Mouse (Mus musculus): ENCODE results near the gene Gfi1b.

Gfi1b gene

DNA sequence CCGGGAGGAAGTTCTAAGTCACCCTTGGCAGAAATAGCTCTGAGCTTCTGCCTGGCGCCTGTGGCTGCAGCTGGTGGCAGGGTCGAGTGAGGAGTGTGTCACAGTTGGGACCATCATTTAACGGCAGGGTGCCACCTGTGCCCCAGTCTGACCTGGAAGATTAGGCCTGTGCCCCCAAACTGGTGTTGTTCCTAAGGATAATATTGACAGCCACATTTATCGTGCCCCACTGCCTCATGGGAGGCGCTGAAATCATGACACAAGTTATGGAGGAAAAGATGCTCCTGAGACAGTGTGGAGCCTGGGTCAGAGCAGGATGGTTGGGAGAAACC, 22.2 kb downstream of the Gfi1b start:
- no peak for DNase-seq (ENCODE audit: low read depth, low spot score)

DNA sequence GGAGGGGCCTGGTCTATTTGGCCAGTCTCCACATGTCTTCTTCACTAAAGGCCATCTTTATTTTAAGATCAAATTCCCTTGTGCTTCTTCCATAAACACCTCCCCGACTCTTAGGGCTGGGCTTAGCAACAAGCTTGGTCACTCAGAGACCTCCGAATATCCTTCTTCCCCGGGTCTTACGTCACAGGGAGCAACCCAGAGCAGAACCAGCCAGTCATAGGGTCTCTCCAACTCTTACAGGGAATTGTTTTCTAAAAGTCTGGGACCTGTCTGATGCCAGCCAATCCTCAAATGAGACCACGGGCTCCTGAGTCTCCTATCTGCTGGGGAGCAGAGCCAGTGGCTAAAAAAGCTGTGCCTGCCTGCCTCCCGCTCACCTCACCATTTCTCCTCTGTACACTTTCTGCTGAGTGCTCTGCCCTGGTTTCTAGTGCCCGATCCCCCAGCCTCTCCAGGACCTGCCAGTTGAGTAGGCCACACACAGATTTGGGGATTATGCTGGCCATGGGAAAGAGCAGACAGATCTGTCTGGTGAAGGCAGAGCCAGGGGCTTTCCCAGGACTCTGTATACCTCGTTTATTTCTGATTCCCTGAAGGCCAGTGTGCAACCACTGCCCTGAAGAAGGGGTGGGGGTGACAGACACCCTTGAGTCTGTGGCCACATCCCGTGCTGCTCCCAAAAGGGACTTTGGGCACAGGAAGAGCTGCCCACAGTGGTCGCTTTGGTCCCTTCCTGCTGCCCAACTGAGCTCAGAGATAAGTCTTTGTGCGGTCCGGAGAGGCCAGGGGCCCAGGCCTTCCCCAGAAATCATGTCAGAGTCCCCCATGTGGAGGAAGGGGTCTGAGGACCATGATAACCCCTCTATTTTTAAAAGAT, 22.9 kb downstream of the Gfi1b start:
- DNase-seq (ENCODE audit: low read depth, low spot score) = no peak

GRCm38 (mm10) chr2:28597733-28598547, 23.8 kb downstream of the Gfi1b start:
- DNase-seq (ENCODE audit: low read depth, low spot score) = no peak

GRCm38 (mm10) chr2:28596998-28597397, 24.8 kb downstream of the Gfi1b start:
- DNase-seq (ENCODE audit: low read depth, low spot score) = peak; percentile 33

DNA sequence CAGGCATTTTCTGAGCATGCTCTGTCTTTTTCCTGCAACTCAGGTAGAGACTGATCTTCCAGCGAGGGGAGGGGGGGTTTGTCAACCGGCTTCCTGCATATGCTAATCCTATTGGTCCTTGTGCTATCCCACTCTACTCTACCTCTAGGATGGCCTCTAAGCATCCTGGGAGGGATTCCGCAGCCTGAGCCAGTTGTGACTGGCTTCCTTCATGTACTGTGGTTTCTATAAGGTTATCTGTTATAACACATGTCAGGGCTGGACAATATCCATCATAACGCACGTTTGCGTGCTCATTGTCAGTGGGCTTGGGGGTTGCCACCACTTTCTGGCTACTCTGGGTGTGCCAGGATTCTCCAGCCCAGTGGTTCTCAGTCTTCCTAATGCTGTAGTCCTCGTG, 25.8 kb downstream of the Gfi1b start:
- no peak for DNase-seq (ENCODE audit: low read depth, low spot score)

DNA sequence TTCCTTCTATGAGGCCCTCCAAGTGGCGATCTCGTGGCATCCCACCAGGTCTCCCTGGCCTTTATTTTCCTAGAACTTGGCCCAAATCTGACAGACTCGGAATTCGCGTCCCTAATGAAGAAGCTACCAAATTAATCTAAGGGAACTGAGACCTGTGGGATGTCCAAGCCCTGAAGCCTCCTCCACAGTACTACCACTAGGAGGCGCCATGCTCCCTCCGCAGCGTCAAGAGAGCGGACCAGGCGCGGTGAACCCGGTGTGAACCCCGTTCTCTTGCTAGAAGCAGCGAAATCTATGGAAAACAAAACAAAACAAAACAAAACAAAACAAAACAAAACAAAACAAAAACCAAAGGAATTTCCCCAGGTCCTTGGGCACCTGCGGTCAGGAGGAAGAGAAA, 29.0 kb downstream of the Gfi1b start:
- no peak for DNase-seq (ENCODE audit: low read depth, low spot score)

GRCm38 (mm10) chr2:28591479-28591878, 30.3 kb downstream of the Gfi1b start:
- DNase-seq (ENCODE audit: low read depth, low spot score) = peak; percentile 99

DNA sequence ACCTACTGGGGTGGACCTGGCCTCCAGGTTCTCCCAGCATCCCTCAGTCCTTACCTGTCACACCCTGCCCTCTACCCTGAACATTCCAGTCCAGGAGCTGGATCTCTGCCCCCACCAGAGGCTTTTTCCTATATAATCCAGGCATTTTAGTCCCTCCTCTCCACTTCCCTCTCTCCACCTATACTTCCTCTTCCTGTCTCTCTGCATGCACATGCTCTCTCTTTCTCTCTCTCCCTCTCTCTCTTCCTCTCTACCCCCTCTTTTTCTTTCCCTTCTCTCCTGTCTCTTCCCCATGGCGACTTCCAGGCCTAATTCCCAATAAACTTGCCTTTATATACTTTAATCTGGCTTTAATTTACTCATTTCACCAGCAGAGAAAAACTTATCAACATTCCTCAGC, 33.2 kb downstream of the Gfi1b start:
- no peak for DNase-seq (ENCODE audit: low read depth, low spot score)

DNA sequence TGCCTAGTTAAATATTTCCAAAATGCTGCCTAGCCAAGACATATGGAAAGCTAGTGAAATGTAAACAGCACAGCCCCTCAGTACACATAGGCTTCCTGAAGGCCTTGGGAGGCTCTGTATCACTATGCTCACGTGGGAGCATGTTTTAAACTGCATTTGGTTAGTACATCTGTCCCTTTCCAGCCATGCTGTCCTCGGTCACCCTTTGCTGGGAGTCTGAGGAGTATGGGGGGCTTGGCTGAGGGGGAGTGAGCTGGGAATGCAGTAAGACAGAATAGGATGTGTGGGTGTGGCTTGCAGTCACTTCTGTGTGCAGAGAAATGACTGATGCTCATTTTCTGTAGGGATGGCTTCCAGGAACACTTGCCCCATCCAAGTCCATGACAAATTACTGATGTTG, 36.1 kb downstream of the Gfi1b start:
- no peak for DNase-seq (ENCODE audit: low read depth, low spot score)

DNA sequence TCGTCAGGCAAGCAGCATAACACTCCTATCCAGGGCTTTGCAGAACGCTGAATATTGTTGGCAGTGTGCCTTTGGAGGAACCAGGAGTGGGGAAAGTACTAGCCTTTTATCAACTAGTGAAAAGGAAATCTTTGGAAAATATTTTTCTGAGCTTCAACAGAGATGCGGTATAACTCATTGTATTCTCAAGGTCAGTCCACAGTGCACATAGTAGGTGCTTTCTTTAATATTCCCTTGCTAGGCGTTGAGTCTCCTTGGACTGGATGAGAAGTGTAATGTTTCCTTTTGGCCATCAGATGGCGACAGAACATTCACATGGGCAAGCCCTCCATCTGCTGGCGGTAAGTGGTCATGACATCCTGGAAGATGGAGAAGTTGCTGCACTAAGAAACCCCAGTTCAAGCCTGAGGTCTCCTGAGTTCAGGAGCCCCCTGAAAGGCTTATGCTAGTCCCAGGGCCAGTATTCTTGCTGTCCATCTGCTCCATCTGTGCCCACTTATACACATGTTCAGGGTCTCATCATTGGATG, 36.7 kb downstream of the Gfi1b start:
- DNase-seq (ENCODE audit: low read depth, low spot score) = peak; percentile 90

DNA sequence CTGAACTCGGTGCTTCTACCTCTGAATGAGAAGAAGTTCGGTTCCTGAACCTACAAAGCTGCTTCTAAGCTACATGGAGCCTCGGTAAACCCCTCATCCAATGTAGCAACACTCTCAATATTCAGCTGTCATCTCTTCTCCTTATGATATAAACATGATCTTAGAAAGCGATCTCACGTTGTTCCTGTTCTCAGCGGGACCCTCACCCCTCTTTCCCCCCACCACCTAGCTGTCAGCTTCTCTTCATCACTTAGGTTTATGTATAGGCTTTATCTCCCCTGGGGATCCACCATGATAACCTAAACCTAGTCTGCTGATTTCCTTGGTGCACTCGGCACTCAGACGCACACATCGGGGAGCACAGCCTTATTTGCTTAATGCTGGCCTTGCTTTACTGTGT, 38.1 kb downstream of the Gfi1b start, which contains the start of gene Gtf3c5:
Gtf3c5 (minus strand) TSS at position 101 of the 400 bp plus-strand sequence.
- no peak for DNase-seq (ENCODE audit: low read depth, low spot score)

- DNase-seq (ENCODE audit: low read depth, low spot score) = peak; percentile 94
Measured at GRCm38 (mm10) chr2:28582647-28583353, 39.0 kb downstream of the Gfi1b start.

DNA sequence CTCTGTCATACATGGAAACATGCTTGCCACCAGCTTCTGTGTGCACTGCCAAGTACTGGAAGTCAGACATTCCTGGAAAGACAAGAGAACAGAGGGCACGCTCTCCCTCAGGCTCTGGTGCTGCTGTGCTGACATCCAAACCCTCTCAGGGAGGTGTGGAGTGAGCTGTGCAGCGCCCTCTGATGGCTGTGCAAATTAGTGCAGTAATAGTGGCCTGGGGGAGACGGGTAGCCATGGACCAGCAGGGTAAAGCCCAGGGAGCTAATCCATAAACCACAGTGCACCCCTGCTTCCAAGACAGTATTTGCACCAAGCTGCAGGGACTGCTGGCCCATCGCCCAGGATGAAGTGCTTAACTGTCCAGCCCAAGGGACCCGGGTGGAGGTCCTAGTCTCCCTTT, 43.8 kb downstream of the Gfi1b start:
- DNase-seq (ENCODE audit: low read depth, low spot score) = peak; percentile 32

- DNase-seq (ENCODE audit: low read depth, low spot score) = peak; percentile 74
Measured at GRCm38 (mm10) chr2:28576815-28577214, 45.0 kb downstream of the Gfi1b start.

- DNase-seq (ENCODE audit: low read depth, low spot score) = no peak
Measured at GRCm38 (mm10) chr2:28575341-28575740, 46.4 kb downstream of the Gfi1b start.

DNA sequence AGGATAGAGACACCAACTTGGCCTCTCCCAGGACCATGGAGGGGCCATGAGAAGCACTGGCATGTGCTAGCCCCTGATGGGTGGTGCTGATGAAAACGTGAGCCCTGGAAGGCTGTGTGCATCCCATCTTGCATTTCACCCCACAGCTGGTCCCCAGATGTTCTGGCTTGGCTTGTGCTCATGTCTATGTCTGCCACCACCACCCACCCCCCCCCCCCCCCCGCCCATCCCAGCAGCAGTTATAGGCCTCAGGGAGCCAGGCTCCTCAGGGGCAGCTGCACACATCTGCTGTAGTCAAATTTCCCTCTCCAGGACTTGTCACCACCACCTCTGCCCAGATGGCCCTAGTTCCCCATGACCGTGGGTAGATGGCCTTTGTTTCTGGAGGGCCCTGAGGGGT, 51.9 kb downstream of the Gfi1b start:
- DNase-seq (ENCODE audit: low read depth, low spot score) = peak; percentile 33

GRCm38 (mm10) chr2:28566545-28566944, 55.2 kb downstream of the Gfi1b start:
- DNase-seq (ENCODE audit: low read depth, low spot score) = no peak

DNA sequence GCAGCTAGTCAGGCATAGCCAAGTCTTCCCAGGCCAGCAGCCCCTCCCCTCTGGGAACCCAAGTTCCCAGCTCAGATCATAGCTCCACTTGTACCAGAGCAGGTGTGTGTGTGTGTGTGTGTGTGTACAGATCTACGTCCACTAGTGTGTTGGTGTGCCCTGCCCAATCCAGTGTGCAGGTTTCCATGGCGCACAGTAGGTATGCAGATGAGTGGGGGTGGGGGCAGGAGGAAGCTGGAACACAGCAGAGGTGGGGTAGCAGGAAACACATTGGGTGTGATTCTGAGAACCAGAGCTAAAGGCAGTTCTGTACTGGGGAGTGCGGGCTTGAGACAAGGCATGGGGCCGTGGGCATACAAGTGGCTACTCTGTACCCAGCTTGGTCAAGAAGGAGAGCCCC, 57.4 kb downstream of the Gfi1b start:
- no peak for DNase-seq (ENCODE audit: low read depth, low spot score)

DNA sequence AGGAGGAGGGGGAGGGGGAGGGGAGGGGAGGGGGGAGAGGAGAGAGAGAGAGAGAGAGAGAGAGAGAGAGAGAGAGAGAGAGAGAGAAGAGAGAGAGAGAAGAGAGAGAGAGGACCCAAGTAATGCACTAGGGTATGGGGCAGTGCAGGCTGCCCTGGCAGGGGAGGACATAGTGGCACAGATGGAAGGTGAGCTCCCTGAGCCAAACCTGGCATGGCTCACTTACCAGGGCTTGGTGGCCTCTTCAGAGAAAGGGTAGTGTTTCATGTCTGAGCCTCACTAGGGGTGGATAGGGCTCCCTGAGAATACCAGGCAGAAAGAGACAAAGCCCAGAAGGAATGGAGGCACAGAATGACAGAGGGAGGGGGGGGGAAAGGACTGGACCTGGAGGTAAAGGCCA, 58.0 kb downstream of the Gfi1b start:
- no peak for DNase-seq (ENCODE audit: low read depth, low spot score)

GRCm38 (mm10) chr2:28563303-28563702, 58.5 kb downstream of the Gfi1b start, which contains the start of gene Cel:
TSS of gene Cel (minus strand) at chr2:28563403.
- DNase-seq (ENCODE audit: low read depth, low spot score) = no peak
